Mouse (Mus musculus) thymus, adult 2 months (tissue): ENCODE data around the gene Adamts1.

Experiments used
- CTCF ChIP-seq: fragments of 200-500 bp; IDR thresholded peaks from 2 replicates; pipeline ENCODE4 v1.5.1; 2012; ENCODE audit warnings: mild to moderate bottlenecking, control low read depth, low read length, moderate library complexity, borderline replicate concordance; ENCODE audit not compliant: control insufficient read depth, poor library complexity, insufficient read depth; ENCODE audit errors: extremely low read depth
- POLR2A ChIP-seq: fragments of 200-500 bp; IDR thresholded peaks from 2 replicates; pipeline ENCODE4 v1.6.1; 2012; ENCODE audit warnings: mild to moderate bottlenecking, low read length, control low read depth, moderate library complexity; ENCODE audit not compliant: control insufficient read depth, poor library complexity, insufficient read depth; ENCODE audit errors: extremely low read depth

DNA sequence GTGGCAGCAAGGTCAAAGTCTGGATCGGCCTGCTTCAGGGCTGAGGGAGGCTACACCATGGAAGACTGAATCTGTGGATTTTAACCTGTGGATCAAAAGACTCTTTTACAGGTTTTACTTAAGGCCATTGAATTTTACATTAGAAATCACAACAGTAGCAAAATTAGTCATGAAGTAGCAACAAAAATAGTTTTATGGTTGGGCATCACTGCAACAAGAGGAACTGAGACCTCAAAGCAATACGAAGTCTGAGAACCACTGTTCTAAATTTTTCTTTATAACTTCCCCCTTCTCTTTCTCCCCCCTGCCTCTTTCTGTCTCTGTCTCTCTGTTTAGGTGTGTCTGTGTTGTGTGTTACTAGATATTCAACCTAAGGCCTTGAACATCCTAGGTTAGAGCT is 11.2 kb upstream of the Adamts1 start:
- no peak for TF ChIP-seq CTCF
- no peak for TF ChIP-seq POLR2A
